Mouse (Mus musculus): Measurements from ENCODE around the gene 4930516K23Rik. TPM values are rescaled to one million over a fixed set of nuclear protein-coding genes. Genes with fewer than 3 reads are reported as not detected.

4930516K23Rik gene
- total RNA-seq (2021): not detected
- long read RNA-seq, experiment 1: 0 reads
- long read RNA-seq, experiment 2: 0 reads

DNA sequence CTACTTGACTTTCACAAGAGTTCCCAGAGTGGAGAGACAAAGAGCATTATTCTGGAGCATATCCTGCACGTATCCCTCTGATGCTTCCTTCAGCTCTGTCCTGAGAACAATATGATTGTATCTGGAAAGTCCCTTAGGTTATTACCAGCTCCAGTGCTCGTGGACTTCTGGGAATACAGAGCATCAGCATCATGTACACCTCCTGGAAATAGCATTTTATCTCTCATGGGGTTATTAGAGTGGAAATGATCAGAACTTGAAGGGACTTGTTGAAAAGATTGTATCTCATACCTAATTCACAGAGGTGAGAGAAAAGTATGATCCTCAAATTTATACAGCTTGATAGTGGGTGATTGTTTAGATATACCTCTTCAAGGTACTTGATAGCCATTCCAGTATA lies at the start of gene 4930516K23Rik:
Gene 4930516K23Rik, minus strand, starts transcription at position 101 of the 400 bp plus-strand sequence.
- no peak for DNase-seq (ENCODE audit: low spot score in 2 of 2)

DNA sequence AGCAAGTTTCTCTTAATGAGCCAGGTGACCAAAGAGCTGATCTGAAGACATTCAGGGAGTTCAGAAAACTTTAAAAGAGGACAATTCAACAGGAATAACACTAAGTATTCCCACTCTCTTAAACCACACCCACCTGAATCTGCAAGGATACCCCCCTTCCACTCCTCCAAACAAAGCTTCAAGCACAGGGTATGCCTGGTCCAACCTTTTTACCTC lies 43.4 kb upstream of the 4930516K23Rik start, which contains the start of gene Olfr646:
Gene Olfr646, plus strand, starts transcription at position 117 of the 216 bp plus-strand sequence.
- DNase-seq (ENCODE audit: low spot score in 2 of 2): no peak

DNA sequence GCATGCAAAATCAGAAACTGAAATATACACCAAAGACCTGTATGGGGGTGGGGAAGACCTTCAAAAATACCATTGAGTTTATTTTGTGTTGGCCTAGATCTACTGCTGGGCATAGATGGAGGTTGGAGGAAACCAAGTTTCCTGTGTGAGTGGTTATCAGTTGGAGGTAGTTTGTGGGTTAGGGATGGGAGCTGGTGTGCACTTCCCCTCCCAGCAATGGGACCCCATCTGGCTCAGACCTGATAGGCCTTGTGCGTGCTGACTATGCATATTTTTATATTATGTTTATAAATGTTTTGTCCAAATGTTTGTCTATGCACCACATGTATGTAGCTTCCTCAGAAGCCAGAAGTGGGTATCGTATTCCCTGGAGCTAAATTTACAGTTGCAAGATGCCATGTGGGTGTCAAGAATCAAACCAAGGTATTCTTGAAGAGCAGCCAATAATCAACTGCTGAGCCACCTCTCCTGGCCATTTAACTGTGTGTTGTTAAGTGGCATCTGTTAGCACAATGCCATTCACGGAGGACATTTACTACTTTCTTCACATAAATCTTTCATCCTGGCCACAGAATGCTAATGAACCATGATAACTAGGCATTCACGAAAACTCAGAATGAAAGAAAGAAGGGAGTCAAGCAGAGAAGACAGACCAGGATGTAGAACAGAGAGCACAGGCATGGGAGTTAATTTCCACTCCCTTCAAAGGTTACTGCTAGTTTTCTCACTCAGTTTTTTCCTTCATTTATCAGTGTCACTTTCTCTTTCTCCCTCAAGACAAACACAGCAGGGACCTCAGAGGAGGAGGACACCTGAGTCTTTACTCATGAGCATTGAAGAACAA lies 42.9 kb upstream of the 4930516K23Rik start:
- no peak for DNase-seq (ENCODE audit: low spot score in 2 of 2)

DNA sequence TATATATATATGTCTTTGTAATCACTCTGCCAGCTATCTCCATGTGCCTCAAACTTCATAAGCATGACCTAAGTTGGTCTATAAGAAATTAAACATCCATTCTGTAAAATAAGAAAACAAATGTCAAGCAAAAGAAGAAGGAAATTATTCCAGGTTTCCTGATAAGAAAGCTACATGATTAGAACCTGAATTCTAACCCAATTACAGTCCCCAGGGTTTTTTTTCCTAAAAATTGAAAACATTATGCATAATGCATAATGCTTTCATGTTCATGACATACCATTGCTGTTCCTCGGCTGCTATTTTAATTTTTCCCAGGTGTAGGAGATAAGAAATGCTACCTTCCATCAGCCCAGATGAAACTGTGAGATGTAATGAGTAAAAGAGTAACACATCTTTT lies 24.1 kb upstream of the 4930516K23Rik start, which contains the start of gene Olfr645:
Gene Olfr645, minus strand, starts transcription at position 101 of the 400 bp plus-strand sequence.
- DNase-seq (ENCODE audit: low spot score in 2 of 2): no peak

DNA sequence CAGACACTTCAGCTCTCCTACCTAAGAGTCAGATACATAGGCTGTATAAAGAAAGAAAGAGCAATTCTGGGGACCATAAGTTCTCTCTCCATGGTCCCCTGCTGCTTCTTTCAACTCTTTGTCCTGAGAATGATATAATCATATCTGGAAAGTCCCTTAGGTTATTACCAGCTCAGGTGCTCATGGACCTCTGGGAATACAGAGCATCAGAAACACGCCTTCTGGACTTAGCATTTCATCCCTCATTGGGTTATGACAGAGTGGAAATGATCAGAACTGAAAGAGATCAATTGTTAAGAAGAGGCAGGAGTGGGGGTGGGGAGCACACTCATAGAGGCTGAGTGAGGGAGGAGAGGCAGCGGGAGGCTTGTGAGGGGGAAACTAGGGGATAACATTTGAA lies 10.5 kb upstream of the 4930516K23Rik start, which contains the start of gene Olfr644:
Gene Olfr644, minus strand, starts transcription at position 101 of the 400 bp plus-strand sequence.
- no peak for DNase-seq (ENCODE audit: low spot score in 2 of 2)

DNA sequence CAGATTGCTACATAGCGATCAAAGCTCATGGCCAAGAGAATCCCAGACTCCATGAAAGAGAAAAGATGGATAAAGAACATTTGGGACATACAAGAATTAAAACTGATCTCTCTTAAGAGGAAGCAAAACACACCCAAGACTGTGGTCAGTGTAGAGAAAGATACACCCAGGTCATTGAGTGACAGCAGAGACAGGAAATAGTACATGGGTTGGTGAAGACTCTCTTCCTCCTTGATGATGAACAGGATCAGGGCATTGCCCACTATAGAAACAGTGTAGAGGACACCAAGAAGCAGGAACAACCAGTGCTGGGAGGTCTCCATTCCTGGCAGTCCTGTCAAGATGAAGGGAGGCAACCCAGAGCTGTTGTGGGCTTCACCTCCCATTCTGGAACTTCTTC lies 2.0 kb downstream of the 4930516K23Rik start:
- DNase-seq (ENCODE audit: low spot score in 2 of 2): no peak

DNA sequence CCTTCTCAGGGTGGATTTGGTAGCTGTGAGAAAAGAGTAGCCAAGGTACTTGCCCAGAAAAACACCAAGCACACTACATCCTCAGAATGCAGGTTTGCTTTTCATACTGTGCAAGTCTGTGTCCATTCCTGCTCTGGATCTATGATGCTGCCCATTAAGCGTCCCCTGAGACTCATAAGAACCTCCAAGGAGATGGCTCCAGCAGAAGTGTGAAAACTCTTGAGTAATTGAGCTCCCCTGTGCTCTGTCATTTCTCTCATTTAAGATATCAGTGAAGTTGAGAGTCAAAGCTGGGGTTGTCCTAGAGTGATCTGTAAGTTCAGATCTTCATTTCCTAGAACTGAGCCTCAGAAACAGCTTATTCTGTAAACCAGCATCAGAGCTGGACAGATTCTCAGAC lies 8.7 kb downstream of the 4930516K23Rik start, which contains the start of gene Olfr642:
Gene Olfr642, minus strand, starts transcription at position 101 of the 400 bp plus-strand sequence.
- DNase-seq (ENCODE audit: low spot score in 2 of 2): no peak

DNA sequence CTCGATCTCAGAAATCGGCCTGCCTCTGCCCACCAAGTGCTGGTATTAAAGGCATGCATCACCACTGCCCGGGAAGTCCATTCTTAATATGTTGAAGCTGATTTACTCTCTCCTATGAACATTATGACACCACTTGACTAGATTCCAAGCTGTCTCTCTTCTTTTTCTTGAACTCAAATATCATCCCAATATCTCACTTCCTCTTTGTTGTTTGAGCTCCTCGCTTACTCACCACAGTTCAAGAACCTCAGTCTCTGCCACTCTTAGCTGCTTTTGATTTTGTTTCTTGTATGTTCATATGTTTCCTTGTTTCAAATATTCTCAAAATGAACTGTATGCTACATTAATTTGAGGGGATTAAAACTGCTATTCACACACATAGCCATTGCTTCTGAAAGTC lies 10.5 kb downstream of the 4930516K23Rik start:
- no peak for DNase-seq (ENCODE audit: low spot score in 2 of 2)

DNA sequence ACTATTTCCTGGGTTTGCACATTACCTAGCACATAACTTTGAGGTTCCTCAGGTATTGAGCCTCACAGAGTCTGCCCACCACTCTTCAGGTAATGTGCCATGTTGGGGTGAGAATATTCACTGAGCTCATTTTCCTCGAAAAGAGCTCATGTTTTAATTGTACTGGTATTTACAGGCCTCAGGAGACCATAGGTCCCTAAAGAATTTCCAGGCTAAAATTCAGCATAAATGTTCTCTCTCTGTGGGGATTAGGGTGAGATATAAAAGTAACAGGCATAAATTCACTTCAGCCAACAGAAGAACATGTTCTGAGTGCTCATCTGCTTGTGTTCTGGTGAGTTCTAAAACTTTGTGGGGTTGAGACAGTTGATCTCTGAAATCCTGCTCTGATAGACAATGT lies 26.1 kb downstream of the 4930516K23Rik start, which contains the start of gene Olfr641:
Gene Olfr641, plus strand, starts transcription at position 301 of the 400 bp plus-strand sequence.
- no peak for DNase-seq (ENCODE audit: low spot score in 2 of 2)

DNA sequence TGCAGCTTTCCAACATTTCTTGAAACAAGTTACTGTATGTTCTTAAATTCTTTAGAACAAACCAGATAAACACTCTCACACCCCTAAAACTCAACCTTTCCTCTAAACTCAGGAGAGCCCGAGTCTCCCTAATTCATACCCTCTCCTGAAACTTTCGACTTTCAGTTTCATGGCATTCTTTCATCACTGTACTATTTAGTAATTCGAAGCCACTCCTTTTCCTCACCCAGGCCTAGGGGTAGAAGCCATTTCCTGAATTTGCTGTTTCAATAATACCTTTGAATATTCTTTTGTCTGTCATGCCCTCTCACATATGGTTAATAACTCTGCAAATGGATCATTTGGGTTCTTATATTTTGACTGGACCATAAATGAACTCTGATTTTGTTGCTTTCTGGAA lies 34.3 kb downstream of the 4930516K23Rik start:
- DNase-seq (ENCODE audit: low spot score in 2 of 2): no peak

DNA sequence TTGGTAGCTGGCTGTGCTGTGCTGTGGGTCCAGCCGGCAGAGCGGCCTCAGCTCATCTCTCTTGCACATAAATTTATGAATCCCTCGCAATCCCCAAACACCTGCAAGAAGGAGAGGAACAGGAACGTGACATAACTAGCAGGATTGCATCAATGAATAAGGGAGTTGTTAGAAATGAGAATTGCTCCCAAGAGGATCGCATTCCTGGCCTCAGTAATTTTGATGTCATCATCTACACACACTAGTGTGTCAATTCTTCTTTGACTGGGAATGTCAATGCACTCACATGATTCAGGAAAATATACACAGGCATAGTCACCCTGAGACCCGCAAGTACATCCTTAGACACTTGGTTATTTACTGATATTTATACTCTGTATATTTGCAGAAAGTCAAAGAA lies 35.8 kb downstream of the 4930516K23Rik start, which contains the start of gene Olfr640:
Gene Olfr640, minus strand, starts transcription at position 101 of the 400 bp plus-strand sequence.
- no peak for DNase-seq (ENCODE audit: low spot score in 2 of 2)

DNA sequence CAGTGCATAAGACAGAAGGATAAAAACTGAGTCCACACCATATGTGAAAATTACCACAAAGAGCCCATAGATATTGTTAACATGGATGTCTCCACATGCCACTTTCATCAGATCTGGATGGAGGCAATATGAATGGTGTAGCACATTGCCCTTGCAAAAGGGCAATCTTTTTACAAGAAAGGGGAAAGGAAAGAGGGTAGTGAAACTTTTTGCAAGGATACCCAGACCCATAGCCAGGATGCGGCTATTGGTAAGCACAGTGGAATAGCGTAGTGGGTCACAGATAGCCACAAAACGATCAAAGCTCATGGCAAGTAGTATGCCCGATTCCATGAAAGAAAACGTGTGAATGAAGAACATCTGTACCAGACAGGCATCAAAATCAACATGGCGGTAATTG lies 39.6 kb downstream of the 4930516K23Rik start:
- DNase-seq (ENCODE audit: low spot score in 2 of 2): no peak

DNA sequence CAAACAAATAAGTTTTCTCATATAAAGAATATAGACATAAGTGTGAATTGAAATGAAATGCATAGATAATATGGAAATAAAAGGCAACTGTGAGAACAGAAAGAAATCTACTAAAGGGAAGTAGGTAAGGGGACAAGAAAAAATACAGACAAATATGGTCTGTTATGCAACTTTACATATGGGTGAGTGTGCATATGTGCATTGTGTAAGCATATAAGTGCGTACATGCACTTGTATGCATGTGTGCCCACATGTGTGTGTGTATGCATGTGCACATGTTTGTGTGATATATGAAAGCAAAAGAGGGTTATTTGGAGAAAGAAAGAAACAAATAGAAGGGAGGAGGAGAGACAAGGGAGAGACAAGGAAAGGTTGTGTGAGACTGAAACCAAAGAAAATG lies 42.3 kb downstream of the 4930516K23Rik start:
- no peak for DNase-seq (ENCODE audit: low spot score in 2 of 2)

DNA sequence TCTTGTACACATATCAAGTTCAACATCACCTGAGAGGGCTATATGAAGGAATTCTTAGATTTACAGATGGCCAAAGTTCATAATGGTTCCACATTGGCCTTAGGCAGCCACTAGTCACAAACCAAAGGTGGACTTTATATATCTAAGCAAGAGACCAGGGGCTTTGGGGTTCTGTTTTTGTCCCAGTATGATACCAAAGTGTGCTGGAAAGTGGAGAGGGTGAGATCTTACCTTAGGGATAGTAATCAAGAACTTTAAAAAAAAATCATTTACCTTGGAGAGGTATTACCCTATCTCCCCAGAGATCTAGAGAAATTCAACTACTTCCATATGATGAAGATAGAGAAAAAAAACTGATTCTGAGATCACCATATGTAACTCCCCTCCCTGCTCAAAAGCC lies 44.0 kb downstream of the 4930516K23Rik start, which contains the start of gene Olfr639:
Gene Olfr639, minus strand, starts transcription at position 101 of the 400 bp plus-strand sequence.
- DNase-seq (ENCODE audit: low spot score in 2 of 2): no peak

Other genes starting within 250 kb of the 4930516K23Rik start
- gene Hbb-bt, start 247.4 kb downstream of the 4930516K23Rik start, total RNA-seq (2021): 10 to 100 TPM; 62.8 to 81.8 TPM
- gene Hbb-bs, start 233.3 kb downstream of the 4930516K23Rik start, total RNA-seq (2021): 100 to 1,000 TPM; 289 to 541 TPM
- not detected for gene Hbb-bh2, start 220.9 kb downstream of the 4930516K23Rik start, total RNA-seq (2021)
- gene Hbb-bh1, start 218.3 kb downstream of the 4930516K23Rik start, total RNA-seq (2021): not detected
- not detected for gene Hbb-y, start 208.2 kb downstream of the 4930516K23Rik start, total RNA-seq (2021)
- gene Olfr66, start 175.2 kb downstream of the 4930516K23Rik start, total RNA-seq (2021): not detected
- not detected for gene Olfr64, start 167.0 kb downstream of the 4930516K23Rik start, total RNA-seq (2021)
- not detected for gene Olfr65, start 158.0 kb downstream of the 4930516K23Rik start, total RNA-seq (2021)
- gene Olfr631, start 132.6 kb downstream of the 4930516K23Rik start, total RNA-seq (2021): not detected
- gene Olfr632, start 127.1 kb downstream of the 4930516K23Rik start, total RNA-seq (2021): not detected
- not detected for gene Olfr633, start 117.0 kb downstream of the 4930516K23Rik start, total RNA-seq (2021)
- gene Olfr635, start 90.3 kb downstream of the 4930516K23Rik start, total RNA-seq (2021): under 1 TPM in 1 of 2 experiments, not detected in 1; 0.03 TPM
- not detected for gene Olfr638, start 62.7 kb downstream of the 4930516K23Rik start, total RNA-seq (2021)
- gene Olfr639, start 44.1 kb downstream of the 4930516K23Rik start, total RNA-seq (2021): under 1 TPM; 0.03 to 0.05 TPM
- gene Olfr640, start 35.9 kb downstream of the 4930516K23Rik start, total RNA-seq (2021): not detected
- gene Olfr641, start 26.0 kb downstream of the 4930516K23Rik start, total RNA-seq (2021): not detected
- gene Olfr642, start 8.8 kb downstream of the 4930516K23Rik start, total RNA-seq (2021): not detected
- gene Olfr644, start 10.4 kb upstream of the 4930516K23Rik start, total RNA-seq (2021): not detected
- not detected for gene Olfr645, start 24.0 kb upstream of the 4930516K23Rik start, total RNA-seq (2021)
- not detected for gene Olfr646, start 43.4 kb upstream of the 4930516K23Rik start, total RNA-seq (2021)
- gene Ubqln5, start 68.4 kb upstream of the 4930516K23Rik start, total RNA-seq (2021): not detected
- not detected for gene Olfr643, start 76.0 kb upstream of the 4930516K23Rik start, total RNA-seq (2021)
- gene Ubqln3, start 81.8 kb upstream of the 4930516K23Rik start, total RNA-seq (2021): not detected
- not detected for gene Ubqlnl, start 89.1 kb upstream of the 4930516K23Rik start, total RNA-seq (2021)
- not detected for gene Olfm5, start 103.4 kb upstream of the 4930516K23Rik start, total RNA-seq (2021)
- gene Olfr648, start 121.9 kb upstream of the 4930516K23Rik start, total RNA-seq (2021): not detected
- gene Olfr649, start 134.5 kb upstream of the 4930516K23Rik start, total RNA-seq (2021): not detected
- gene Trim6, start 157.3 kb upstream of the 4930516K23Rik start, total RNA-seq (2021): 1 to 10 TPM in 1 of 2 experiments, under 1 TPM in 1; 0.57 to 1.3 TPM
- 1 to 10 TPM; 1.8 to 2.0 TPM for gene Trim34a, start 183.0 kb upstream of the 4930516K23Rik start, total RNA-seq (2021)
- 1 to 10 TPM in 1 of 2 experiments, under 1 TPM in 1; 0.98 to 1.5 TPM for gene Trim5, start 226.6 kb upstream of the 4930516K23Rik start, total RNA-seq (2021)

Measured in gastrocnemius, postnatal 4 days (tissue).